Mouse (Mus musculus) lung, postnatal 0 days (tissue): ENCODE measurements around the gene Serinc3.
A peak's percentile ranks its signal among the peaks of the same experiment; 100 is the strongest.

ENCODE experiments used
- CTCF ChIP-seq: IDR thresholded peaks from 2 replicates; pipeline ENCODE4 v1.5.1; 2016; ENCODE audit warnings: antibody characterized with exemption, mild to moderate bottlenecking
- EP300 ChIP-seq: IDR thresholded peaks from 2 replicates; pipeline ENCODE4 v1.6.1; 2016; ENCODE audit warnings: antibody characterized with exemption, mild to moderate bottlenecking, control low read depth

- TF ChIP-seq CTCF (no peak), EP300 (peak; percentile 100)
Measured at GRCm38 (mm10) chr2:163642685-163643575, 2.0 kb downstream of the Serinc3 start.
